Mouse (Mus musculus): Measurements from ENCODE around the gene Nin.

GRCm38 (mm10) chr12:70084198-70084597 lies 29.3 kb downstream of the Nin start:
- TF ChIP-seq CTCF (IDR thresholded peaks at IDR 0.05; ENCODE audit: insufficient read depth, low read length) (no peak), POLR2A (IDR thresholded peaks at IDR 0.05; ENCODE audit: borderline replicate concordance, extremely low read depth, low read depth, low read length) (no peak)
